Mouse (Mus musculus): ENCODE measurements around the gene Msrb1. TPM values are rescaled to one million over a fixed set of nuclear protein-coding genes. Genes with fewer than 3 reads are reported as not detected.

Msrb1 gene
- total RNA-seq, 1 experiment from 2014 or later = 33.6 TPM

- no peak for ATAC-seq (replicated peaks in 1 of 2; ENCODE audit: insufficient read depth in 1 of 2, low FRiP score in 2 of 2, low TSS enrichment in 1 of 2, low read depth in 1 of 2, poor library complexity in 2 of 2, severe bottlenecking in 2 of 2)
Observed at GRCm38 (mm10) chr17:24766266-24766875, 29.9 kb downstream of the Msrb1 start.

- no peak for ATAC-seq (replicated peaks in 1 of 2; ENCODE audit: insufficient read depth in 1 of 2, low FRiP score in 2 of 2, low TSS enrichment in 1 of 2, low read depth in 1 of 2, poor library complexity in 2 of 2, severe bottlenecking in 2 of 2)
Observed at GRCm38 (mm10) chr17:24769146-24769545, 32.7 kb downstream of the Msrb1 start.

GRCm38 (mm10) chr17:24773241-24773640 is 36.8 kb downstream of the Msrb1 start:
- ATAC-seq (replicated peaks in 1 of 2; ENCODE audit: insufficient read depth in 1 of 2, low FRiP score in 2 of 2, low TSS enrichment in 1 of 2, low read depth in 1 of 2, poor library complexity in 2 of 2, severe bottlenecking in 2 of 2) = no peak

GRCm38 (mm10) chr17:24775173-24775572 is 38.7 kb downstream of the Msrb1 start:
- no peak for ATAC-seq (replicated peaks in 1 of 2; ENCODE audit: insufficient read depth in 1 of 2, low FRiP score in 2 of 2, low TSS enrichment in 1 of 2, low read depth in 1 of 2, poor library complexity in 2 of 2, severe bottlenecking in 2 of 2)

GRCm38 (mm10) chr17:24777073-24777472 is 40.6 kb downstream of the Msrb1 start:
- ATAC-seq (replicated peaks in 1 of 2; ENCODE audit: insufficient read depth in 1 of 2, low FRiP score in 2 of 2, low TSS enrichment in 1 of 2, low read depth in 1 of 2, poor library complexity in 2 of 2, severe bottlenecking in 2 of 2) = no peak

GRCm38 (mm10) chr17:24780821-24781220 is 44.4 kb downstream of the Msrb1 start:
- no peak for ATAC-seq (replicated peaks in 1 of 2; ENCODE audit: insufficient read depth in 1 of 2, low FRiP score in 2 of 2, low TSS enrichment in 1 of 2, low read depth in 1 of 2, poor library complexity in 2 of 2, severe bottlenecking in 2 of 2)

GRCm38 (mm10) chr17:24792190-24792589 is 55.7 kb downstream of the Msrb1 start:
- no peak for ATAC-seq (replicated peaks in 1 of 2; ENCODE audit: insufficient read depth in 1 of 2, low FRiP score in 2 of 2, low TSS enrichment in 1 of 2, low read depth in 1 of 2, poor library complexity in 2 of 2, severe bottlenecking in 2 of 2)

Other genes starting within 250 kb of the Msrb1 start
- gene Caskin1, start 248.0 kb upstream of the Msrb1 start, total RNA-seq (2017) = not detected in 2 replicates
- 72.9 and 85.6 TPM in 2 replicates for gene Traf7, start 208.7 kb upstream of the Msrb1 start, total RNA-seq (2017)
- gene Rab26, start 202.4 kb upstream of the Msrb1 start, total RNA-seq (2017) = 1.4 TPM in 1 of 2 replicates, not detected in the other
- 13.3 and 17.9 TPM in 2 replicates for gene Pkd1, start 186.8 kb upstream of the Msrb1 start, total RNA-seq (2017)
- 25.1 and 59.3 TPM in 2 replicates for gene Tsc2, start 104.0 kb upstream of the Msrb1 start, total RNA-seq (2017)
- 11.1 and 14.5 TPM in 2 replicates for gene Nthl1, start 104.0 kb upstream of the Msrb1 start, total RNA-seq (2017)
- 2.2 and 4.7 TPM in 2 replicates for gene Slc9a3r2, start 86.3 kb upstream of the Msrb1 start, total RNA-seq (2017)
- not detected in 2 replicates for gene Npw, start 78.2 kb upstream of the Msrb1 start, total RNA-seq (2017)
- 19.7 and 22.8 TPM in 2 replicates for gene Zfp598, start 67.0 kb upstream of the Msrb1 start, total RNA-seq (2017)
- 0.25 TPM in 1 of 2 replicates, not detected in the other for gene Syngr3, start 46.7 kb upstream of the Msrb1 start, total RNA-seq (2017)
- gene Gfer, start 40.5 kb upstream of the Msrb1 start, total RNA-seq (2017) = 29.3 and 45.5 TPM in 2 replicates
- gene Noxo1, start 40.4 kb upstream of the Msrb1 start, total RNA-seq (2017) = 1.2 and 2.8 TPM in 2 replicates
- gene Tbl3, start 29.0 kb upstream of the Msrb1 start, total RNA-seq (2017) = 24.0 and 29.7 TPM in 2 replicates
- not detected in 2 replicates for gene Rnf151, start 18.6 kb upstream of the Msrb1 start, total RNA-seq (2017)
- 1,140 and 1,689 TPM in 2 replicates for gene Rps2, start 18.5 kb upstream of the Msrb1 start, total RNA-seq (2017)
- gene Ndufb10, start 12.2 kb upstream of the Msrb1 start, total RNA-seq (2017) = 164 and 207 TPM in 2 replicates
- not detected in 2 replicates for gene Rpl3l, start 8.8 kb upstream of the Msrb1 start, total RNA-seq (2017)
- gene Hs3st6, start 16.3 kb downstream of the Msrb1 start, total RNA-seq (2017) = not detected in 2 replicates
- 0.44 TPM in 1 of 2 replicates, not detected in the other for gene Meiob, start 67.6 kb downstream of the Msrb1 start, total RNA-seq (2017)
- 24.5 and 24.6 TPM in 2 replicates for gene Hagh, start 103.5 kb downstream of the Msrb1 start, total RNA-seq (2017)
- 15.0 and 19.6 TPM in 2 replicates for gene Fahd1, start 113.7 kb downstream of the Msrb1 start, total RNA-seq (2017)
- not detected in 2 replicates for gene Igfals, start 129.4 kb downstream of the Msrb1 start, total RNA-seq (2017)
- gene Nubp2, start 149.7 kb downstream of the Msrb1 start, total RNA-seq (2017) = 27.9 and 33.1 TPM in 2 replicates
- 6.0 and 12.9 TPM in 2 replicates for gene Spsb3, start 150.0 kb downstream of the Msrb1 start, total RNA-seq (2017)
- gene Eme2, start 158.4 kb downstream of the Msrb1 start, total RNA-seq (2017) = 13.7 and 27.3 TPM in 2 replicates
- 23.1 and 25.8 TPM in 2 replicates for gene Mrps34, start 158.5 kb downstream of the Msrb1 start, total RNA-seq (2017)
- gene Nme3, start 159.9 kb downstream of the Msrb1 start, total RNA-seq (2017) = 22.5 and 44.1 TPM in 2 replicates
- gene Mapk8ip3, start 200.3 kb downstream of the Msrb1 start, total RNA-seq (2017) = 32.8 and 48.7 TPM in 2 replicates
- 71.0 and 108 TPM in 2 replicates for gene Jpt2, start 224.0 kb downstream of the Msrb1 start, total RNA-seq (2017)

Data from hematopoietic stem cell, adult 5-6 weeks (primary cell).